Mouse (Mus musculus): ENCODE measurements at regions not wholly inside any gene's neighbourhood (a gene's known extent, or its start where the extent isn't known, plus 50 kb on each side); places are given as distances from the start of the nearest gene placed in this dataset.

GRCm38 (mm10) chr11:65551073-65551472 is 237.0 kb downstream of the Map2k4 start:
- TF ChIP-seq ZNF384 (IDR thresholded peaks at IDR 0.05; ENCODE audit: low read depth, low read length) (no peak), CHD2 (IDR thresholded peaks at IDR 0.05; ENCODE audit: low read depth, low read length) (no peak), HCFC1 (IDR thresholded peaks at IDR 0.05; ENCODE audit: borderline replicate concordance, insufficient read depth, low read length) (no peak), ZC3H11A (IDR thresholded peaks at IDR 0.05; ENCODE audit: borderline replicate concordance, low read depth, low read length) (no peak), MAFK (IDR thresholded peaks at IDR 0.05; ENCODE audit: insufficient read depth, low read depth, low read length) (no peak)

All from ES-E14 (cell line).